Mouse (Mus musculus): ENCODE data around the gene Inha. TPM values are rescaled to one million over a fixed set of nuclear protein-coding genes. Genes with fewer than 3 reads are reported as not detected.
A peak's percentile ranks its signal among the peaks of the same experiment; 100 is the strongest.

The Inha gene
- total RNA-seq, 2 experiments from 2014 or later, result 1.1 to 1.7 TPM

DNA sequence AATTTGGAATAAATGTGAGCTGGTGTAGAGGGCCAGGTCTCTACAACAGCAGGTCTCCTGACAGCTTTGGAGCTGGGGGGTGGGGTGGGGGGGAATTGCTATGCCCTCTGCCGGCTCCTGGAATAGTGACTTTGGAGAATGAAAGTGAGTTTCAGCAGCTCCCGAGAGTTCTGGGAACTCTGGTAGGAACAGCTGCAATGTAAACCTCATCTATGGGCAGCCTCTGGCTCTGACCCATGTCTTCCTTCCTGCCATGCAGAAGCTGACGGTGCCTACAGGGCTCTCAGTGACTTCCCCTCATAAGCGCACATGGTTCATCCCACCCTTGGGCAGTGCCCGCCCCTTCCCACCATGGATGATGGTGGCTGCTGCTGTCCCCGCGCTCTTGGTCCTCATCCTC, 48.8 kb downstream of the Inha start:
- no peak for DNase-seq (ENCODE audit: low spot score)

DNA sequence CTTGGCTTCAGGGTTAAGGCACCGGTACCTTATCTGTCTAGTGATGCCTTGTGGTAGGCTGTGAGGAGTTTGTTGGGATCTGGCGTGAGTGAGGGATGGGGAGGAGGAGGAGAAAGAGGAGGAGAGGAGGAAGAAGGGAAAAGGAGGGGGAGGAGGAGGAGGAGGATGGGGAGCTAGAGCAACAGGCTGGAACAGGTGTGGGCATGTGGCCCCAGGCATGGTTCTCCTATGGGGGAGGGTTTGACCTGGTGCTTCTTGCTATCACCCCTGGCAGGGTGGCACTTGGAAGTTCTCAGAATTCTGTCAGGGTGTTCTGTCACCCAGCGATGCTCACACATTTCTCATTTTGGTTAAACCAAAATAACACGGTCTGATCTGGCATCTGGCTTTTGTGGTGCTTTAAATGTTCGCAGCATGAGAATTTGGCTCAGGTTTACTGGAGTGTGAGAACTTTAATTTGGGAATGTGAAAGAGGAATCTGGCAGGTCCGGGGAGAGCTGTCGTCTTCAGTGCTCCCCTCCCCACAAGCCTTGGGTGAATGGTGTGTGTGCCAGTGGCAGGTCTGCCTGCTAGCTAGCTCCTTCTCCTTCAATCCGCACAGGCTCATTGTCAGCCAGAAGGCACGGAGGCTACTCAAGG, 49.4 kb downstream of the Inha start:
- DNase-seq (ENCODE audit: low spot score), result no peak

DNA sequence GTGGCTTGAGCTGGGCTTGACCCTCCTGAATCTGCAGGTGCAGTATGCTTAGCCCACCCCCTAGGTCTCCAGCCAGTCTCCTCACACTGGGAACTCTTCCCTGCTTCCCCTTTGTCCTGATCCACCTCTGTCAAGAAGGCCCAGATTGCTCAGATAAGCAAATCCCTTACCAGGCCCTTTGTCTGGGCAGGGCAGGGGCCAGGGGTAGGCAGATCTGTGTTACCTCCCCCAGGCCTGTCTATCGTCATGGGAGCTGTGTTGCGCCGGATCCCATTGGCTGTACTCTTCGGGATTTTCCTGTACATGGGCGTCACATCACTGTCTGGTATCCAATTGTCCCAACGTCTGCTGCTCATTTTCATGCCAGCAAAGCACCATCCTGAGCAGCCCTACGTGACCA, 50.2 kb downstream of the Inha start:
- DNase-seq (ENCODE audit: low spot score), result no peak

DNA sequence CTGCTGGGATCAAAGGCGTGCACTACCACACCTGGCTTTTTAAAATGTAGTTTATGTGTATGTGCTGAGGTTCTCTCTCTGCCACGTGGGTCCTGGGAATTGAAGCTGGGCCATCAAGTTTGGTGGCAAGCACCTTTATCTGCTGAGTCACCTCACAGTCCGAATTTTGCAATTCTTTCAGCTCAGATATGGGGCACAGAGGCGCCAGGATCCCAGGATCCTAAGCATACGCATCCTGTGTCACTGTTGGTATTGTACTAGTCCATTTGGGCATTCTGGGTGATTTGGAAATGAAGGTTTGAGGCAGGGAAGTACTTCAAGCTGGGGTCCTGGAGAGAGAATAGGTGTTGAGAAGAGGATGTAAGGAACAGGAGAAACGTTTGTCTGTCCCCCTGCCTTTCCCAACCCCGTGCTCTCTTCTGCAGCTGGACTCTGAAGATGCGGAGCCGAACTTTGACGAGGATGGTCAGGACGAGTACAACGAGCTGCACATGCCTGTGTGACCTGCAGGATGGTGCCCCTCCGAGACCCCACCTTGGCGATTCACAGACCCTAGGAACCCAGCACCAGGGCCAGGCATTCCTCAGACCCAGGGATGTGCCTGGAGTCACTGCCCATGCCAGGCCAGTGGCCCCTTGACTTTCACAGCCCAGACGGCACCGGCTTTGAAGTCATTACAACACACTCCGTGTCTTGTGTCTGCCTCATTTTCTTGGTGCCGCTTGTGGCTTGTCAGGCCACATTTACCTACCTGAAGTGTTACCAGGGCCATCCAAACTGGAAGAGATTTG, 51.7 kb downstream of the Inha start:
- DNase-seq (ENCODE audit: low spot score), result no peak

DNA sequence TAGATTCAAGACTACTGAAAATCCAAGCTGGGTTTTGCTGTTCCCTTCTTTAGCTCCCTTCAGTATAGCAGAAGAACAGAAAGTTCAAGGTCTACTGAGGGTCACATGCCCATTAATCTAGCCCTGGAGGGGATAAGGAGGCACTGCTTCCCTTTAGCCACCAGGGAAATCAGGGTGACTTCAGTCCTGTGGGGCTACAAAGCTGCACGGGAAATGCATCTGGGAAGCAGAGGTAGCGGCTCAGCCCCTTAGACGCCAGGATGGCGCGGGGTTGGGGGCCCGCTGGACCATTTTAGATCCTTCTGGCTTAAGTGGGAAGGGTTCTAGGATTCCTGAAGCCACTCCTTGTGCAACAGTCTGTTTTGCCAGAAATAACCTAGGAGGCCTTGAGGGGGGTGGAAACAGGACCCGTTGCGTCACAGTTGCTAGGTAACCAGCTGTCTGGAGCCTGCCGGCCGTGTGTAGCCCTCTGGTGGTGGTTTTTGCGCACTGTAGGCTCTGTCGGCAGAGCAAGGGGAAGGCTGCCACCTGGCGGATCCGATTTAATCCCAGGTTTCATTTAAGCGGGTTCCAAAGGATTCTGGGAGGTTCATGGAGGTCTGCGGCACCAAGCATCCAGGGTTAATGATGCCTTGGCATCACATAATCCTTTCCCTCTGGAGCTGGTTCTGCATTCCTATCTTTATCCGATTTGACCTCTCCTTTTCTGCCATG, 52.5 kb downstream of the Inha start:
- DNase-seq (ENCODE audit: low spot score), result peak; percentile 94

Other genes starting within 250 kb of the Inha start
- not detected for gene Ptprn, start 242.6 kb upstream of the Inha start, total RNA-seq (2021)
- not detected for gene Resp18, start 228.7 kb upstream of the Inha start, total RNA-seq (2021)
- 10 to 100 TPM; 42.4 to 47.6 TPM for gene Dnpep, start 189.1 kb upstream of the Inha start, total RNA-seq (2021)
- 1,000 to 10,000 TPM; 2,427 to 2,600 TPM for gene Des, start 146.7 kb upstream of the Inha start, total RNA-seq (2021)
- 100 to 1,000 TPM; 255 to 257 TPM for gene Speg, start 131.8 kb upstream of the Inha start, total RNA-seq (2021)
- 10 to 100 TPM; 37.3 to 44.6 TPM for gene Gmppa, start 71.1 kb upstream of the Inha start, total RNA-seq (2021)
- gene Asic4, start 56.6 kb upstream of the Inha start, total RNA-seq (2021), result not detected
- 1 to 10 TPM; 3.7 to 4.4 TPM for gene Chpf, start 27.8 kb upstream of the Inha start, total RNA-seq (2021)
- gene Tmem198, start 27.5 kb upstream of the Inha start, total RNA-seq (2021), result under 1 TPM in 1 of 2 experiments, not detected in 1; 0.36 TPM
- 10 to 100 TPM; 25.0 to 30.0 TPM for gene Obsl1, start 625 bp upstream of the Inha start, total RNA-seq (2021)
- gene Stk11ip, start 14.5 kb downstream of the Inha start, total RNA-seq (2021), result 1 to 10 TPM; 7.1 to 7.9 TPM
- gene Slc4a3, start 39.2 kb downstream of the Inha start, total RNA-seq (2021), result 1 to 10 TPM; 6.0 to 9.2 TPM

All from gastrocnemius, adult 18-20 months (tissue).